ENCODE assay signal across 8 mouse cellular contexts in genomic region chr7:44560435-44561400, GRCm38 (mm10). TPM values are rescaled to one million over a fixed set of nuclear protein-coding genes. Genes with fewer than 3 reads are reported as not detected.
A peak's percentile ranks its signal among the peaks of the same experiment; 100 is the strongest.
DNase-seq lines count a peak whose midpoint lies in the region; ATAC-seq and TF ChIP-seq lines count a peak whose summit lies in the region.

No protein-coding gene starts in this region.

- H3K9me3 ChIP-seq in hindbrain, embryonic 11.5 days (ENCODE audit: control insufficient read depth, low read length) = no peaks in the 10 kb centered on the region

- H3K4me2 ChIP-seq in hindbrain, embryonic 11.5 days (replicated peaks; ENCODE audit: low read depth, low read length) = no peak overlapping the region

- peak; percentile 75 for DNase-seq in cerebellum, adult 11 months
- peak; percentile 77 to 82 for DNase-seq in adrenal gland, postnatal 36 days
- peak; percentile 87 for DNase-seq in hindbrain, embryonic 11.5 days (ENCODE audit: low spot score)
- peak; percentile 75 to 86 for DNase-seq in layer of hippocampus, postnatal 14 days (ENCODE audit: low spot score in 2 of 2)
- DNase-seq in right cerebral cortex, postnatal 14 days = peak; percentile 84

- H3K9ac ChIP-seq in hindbrain, embryonic 11.5 days (ENCODE audit: low read depth, low read length) = no peak overlapping the region

- no peaks in the 10 kb centered on the region for H3K4me1 ChIP-seq in embryonic fibroblast, embryonic 13.5 days (ENCODE audit: control insufficient read depth, insufficient read depth, low read length)
- H3K4me1 ChIP-seq in hindbrain, embryonic 11.5 days (replicated peaks; ENCODE audit: control insufficient read depth, insufficient read depth, low read length) = no peaks in the 10 kb centered on the region

- no peak overlapping the region for H3K4me3 ChIP-seq in embryonic fibroblast, embryonic 13.5 days (ENCODE audit: insufficient read depth, low read length)
- H3K4me3 ChIP-seq in hindbrain, embryonic 11.5 days (ENCODE audit: low read depth, low read length) = no peak overlapping the region

- H3K27ac ChIP-seq in embryonic fibroblast, embryonic 13.5 days (ENCODE audit: insufficient read depth, low read length) = no peak overlapping the region
- no peak overlapping the region for H3K27ac ChIP-seq in hindbrain, embryonic 11.5 days (ENCODE audit: low read depth, low read length)

- no peaks in the 10 kb centered on the region for H3K27me3 ChIP-seq in hindbrain, embryonic 11.5 days (ENCODE audit: control insufficient read depth, insufficient read depth, low read length)

- no peaks in the 10 kb centered on the region for H3K36me3 ChIP-seq in hindbrain, embryonic 11.5 days (ENCODE audit: control insufficient read depth, insufficient read depth, low read length)

- TF ChIP-seq POLR2A in embryonic fibroblast, embryonic 13.5 days (IDR thresholded peaks at IDR 0.05; ENCODE audit: low read depth, low read length) = no peak

- TF ChIP-seq CTCF in embryonic fibroblast, embryonic 13.5 days (IDR thresholded peaks at IDR 0.05; ENCODE audit: borderline replicate concordance, insufficient read depth, low read length) = peak; percentile 70; the same call in 1 of the 2 replicates

- no peak; the same call in 1 of the 2 replicates for ATAC-seq in cerebellum, adult (ENCODE audit: insufficient number of reproducible peaks, low FRiP score, low TSS enrichment)
- ATAC-seq in hindbrain, embryonic 11.5 days (ENCODE audit: low FRiP score) = no peak
- peak; percentile 88 for ATAC-seq in megakaryocyte, adult 5-6 weeks (ENCODE audit: poor library complexity, severe bottlenecking)

- WGBS in hindbrain, embryonic 11.5 days = 58% methylated on average over 18 of the region's 18 CpGs

RNA-seq across cellular contexts. Expression of gene Nr1h2, which starts 7.0 kb away (rescaled TPM):
- total RNA-seq in adrenal gland, postnatal 36 days (2021) = 100 to 1,000 TPM in 1 of 2 experiments, 10 to 100 TPM in 1; 98.5 to 113 TPM
- 55.1 and 58.4 TPM in 2 replicates for polyA plus RNA-seq in embryonic fibroblast, embryonic 13.5 days (2011; ENCODE audit: insufficient read length, low read depth, missing spikeins)
- polyA plus RNA-seq in hindbrain, embryonic 11.5 days (2014; fragmentation: Nextera tagmentation; extraction: Ambion mirVana) = 70.8 and 72.7 TPM in 2 replicates
- 10 to 100 TPM; 58.7 to 63.2 TPM for total RNA-seq in layer of hippocampus, postnatal 14 days (2021)
- total RNA-seq in megakaryocyte, adult 5-6 weeks (2015) = 47.4 and 51.5 TPM in 2 replicates
- total RNA-seq in megakaryocyte, adult 5-6 weeks (2017) = 50.7 and 70.7 TPM in 2 replicates

RNA-seq across cellular contexts. Expression of gene Napsa, which starts 11.5 kb away (rescaled TPM):
- total RNA-seq in adrenal gland, postnatal 36 days (2021) = under 1 TPM; 0.40 to 0.89 TPM
- polyA plus RNA-seq in embryonic fibroblast, embryonic 13.5 days (2011; ENCODE audit: insufficient read length, low read depth, missing spikeins) = not detected in 2 replicates
- polyA plus RNA-seq in hindbrain, embryonic 11.5 days (2014; fragmentation: Nextera tagmentation; extraction: Ambion mirVana) = 0.28 and 0.66 TPM in 2 replicates
- total RNA-seq in layer of hippocampus, postnatal 14 days (2021) = under 1 TPM in 1 of 2 experiments, not detected in 1; 0.30 TPM
- total RNA-seq in megakaryocyte, adult 5-6 weeks (2015) = 473 and 485 TPM in 2 replicates
- 207 and 235 TPM in 2 replicates for total RNA-seq in megakaryocyte, adult 5-6 weeks (2017)

RNA-seq across cellular contexts. Expression of gene Pold1, which starts 12.1 kb away (rescaled TPM):
- 10 to 100 TPM; 12.6 to 17.0 TPM for total RNA-seq in adrenal gland, postnatal 36 days (2021)
- polyA plus RNA-seq in embryonic fibroblast, embryonic 13.5 days (2011; ENCODE audit: insufficient read length, low read depth, missing spikeins) = 21.1 and 23.7 TPM in 2 replicates
- polyA plus RNA-seq in hindbrain, embryonic 11.5 days (2014; fragmentation: Nextera tagmentation; extraction: Ambion mirVana) = 40.9 and 43.2 TPM in 2 replicates
- 1 to 10 TPM; 5.8 to 8.8 TPM for total RNA-seq in layer of hippocampus, postnatal 14 days (2021)
- total RNA-seq in megakaryocyte, adult 5-6 weeks (2015) = 36.1 and 44.3 TPM in 2 replicates
- total RNA-seq in megakaryocyte, adult 5-6 weeks (2017) = 39.4 and 48.4 TPM in 2 replicates

RNA-seq across cellular contexts. Expression of gene Spib, which starts 28.8 kb away (rescaled TPM):
- total RNA-seq in adrenal gland, postnatal 36 days (2021) = under 1 TPM; 0.30 to 0.49 TPM
- polyA plus RNA-seq in embryonic fibroblast, embryonic 13.5 days (2011; ENCODE audit: insufficient read length, low read depth, missing spikeins) = not detected in 2 replicates
- polyA plus RNA-seq in hindbrain, embryonic 11.5 days (2014; fragmentation: Nextera tagmentation; extraction: Ambion mirVana) = not detected in 2 replicates
- total RNA-seq in layer of hippocampus, postnatal 14 days (2021) = not detected
- 3.2 and 3.8 TPM in 2 replicates for total RNA-seq in megakaryocyte, adult 5-6 weeks (2015)
- total RNA-seq in megakaryocyte, adult 5-6 weeks (2017) = 4.1 and 6.4 TPM in 2 replicates

RNA-seq across cellular contexts. Expression of gene Kcnc3, which starts 29.7 kb away (rescaled TPM):
- total RNA-seq in adrenal gland, postnatal 36 days (2021) = 1 to 10 TPM; 2.6 to 3.9 TPM
- polyA plus RNA-seq in embryonic fibroblast, embryonic 13.5 days (2011; ENCODE audit: insufficient read length, low read depth, missing spikeins) = 0.27 and 0.51 TPM in 2 replicates
- polyA plus RNA-seq in hindbrain, embryonic 11.5 days (2014; fragmentation: Nextera tagmentation; extraction: Ambion mirVana) = 1.4 and 2.1 TPM in 2 replicates
- total RNA-seq in layer of hippocampus, postnatal 14 days (2021) = 100 to 1,000 TPM; 146 to 149 TPM
- total RNA-seq in megakaryocyte, adult 5-6 weeks (2015) = 0.41 and 0.67 TPM in 2 replicates
- not detected in 2 replicates for total RNA-seq in megakaryocyte, adult 5-6 weeks (2017)

Comparison
In these comparisons a context has a peak if more than half of its experiments do, and no peak if none do; other contexts are left out.
1. RNA of gene Napsa, which starts 11.5 kb away (total RNA-seq): 207 to 485 TPM in megakaryocyte, adult 5-6 weeks; 0.40 to 0.89 TPM in adrenal gland, postnatal 36 days and 0.30 TPM in layer of hippocampus, postnatal 14 days; every median in the first group is over 100 times any median in the second.
2. Peak in every context shown above with its lines, with median percentiles within 50 percentile points of each other: DNase-seq.